Mouse (Mus musculus) bone marrow, adult 2 months (tissue): Measurements from ENCODE around the gene Nfe2l2. TPM values are rescaled to one million over a fixed set of nuclear protein-coding genes. Genes with fewer than 3 reads are reported as not detected.

Source experiments
- H3K27ac ChIP-seq: fragments of 200-500 bp; 2 replicates; pipeline ENCODE4 v1.5.1; 2012; ENCODE audit warnings: low read depth, mild to moderate bottlenecking, control low read depth, inconsistent platforms, low read length; ENCODE audit not compliant: control insufficient read depth, poor library complexity, insufficient read depth
- H3K4me1 ChIP-seq: fragments of 200-500 bp; 2 replicates; pipeline ENCODE4 v1.6.1; 2011; ENCODE audit warnings: low read length; ENCODE audit not compliant: control insufficient read depth, insufficient read depth
- H3K4me3 ChIP-seq: fragments of 200-500 bp; replicated peaks from 2 replicates; pipeline ENCODE3; 2011; ENCODE audit warnings: mild to moderate bottlenecking, low read depth, low read length, control low read depth; ENCODE audit not compliant: control insufficient read depth
- CTCF ChIP-seq: fragments of 200-500 bp; IDR thresholded peaks from 2 replicates; pipeline ENCODE4 v1.5.1; 2011; ENCODE audit warnings: low read length, control low read depth; ENCODE audit not compliant: control insufficient read depth, insufficient read depth
- POLR2A ChIP-seq: fragments of 200-500 bp; IDR thresholded peaks from 2 replicates; pipeline ENCODE4 v1.6.1; 2011; ENCODE audit warnings: low read depth, mild to moderate bottlenecking, control low read depth, low read length, borderline replicate concordance; ENCODE audit not compliant: control insufficient read depth
- WGBS: fragments of 180-500 bp; shearing (Covaris S2); methylation state at CpG from one replicate; pipeline ENCODE4 v1.1.7; 2018; 5-methylcytosine and 5-hydroxymethylcytosine counted together
- polyA plus RNA-seq: library from polyadenylated mRNA; stranded (reverse); fragments of >200 nt; gene quantifications from 2 replicates; pipeline ENCODE4 v1.2.4, GENCODE M21; 2011; ENCODE audit warnings: low replicate concordance; ENCODE audit not compliant: missing spikeins, insufficient read depth, insufficient read length

Nfe2l2 gene
- polyA plus RNA-seq, 1 experiment: 54.5 TPM

GRCm38 (mm10) chr2:75628487-75628886 lies 76.0 kb downstream of the Nfe2l2 start:
- TF ChIP-seq CTCF (no peak), POLR2A (no peak)
- no peak overlapping the region for H3K27ac ChIP-seq
- no peak overlapping the region for H3K4me3 ChIP-seq
- no peaks in the 10 kb centered on the region; the same call in 1 of the 2 replicates for H3K4me1 ChIP-seq
- 87% methylated on average over 8 of the region's 8 CpGs for WGBS

GRCm38 (mm10) chr2:75626597-75627440 lies 77.6 kb downstream of the Nfe2l2 start:
- 84% methylated on average over 6 of the region's 6 CpGs for WGBS
- Histone ChIP-seq H3K4me1 (no peaks in the 10 kb centered on the region; the same call in 1 of the 2 replicates), H3K4me3 (no peak overlapping the region), H3K27ac (no peak overlapping the region)
- no peak for TF ChIP-seq POLR2A
- no peak for TF ChIP-seq CTCF

Other genes starting within 250 kb of the Nfe2l2 start
- gene Hnrnpa3, start 45.4 kb downstream of the Nfe2l2 start, polyA plus RNA-seq: 389 and 408 TPM in 2 replicates
- gene Agps, start 127.5 kb upstream of the Nfe2l2 start, polyA plus RNA-seq: 12.9 and 14.3 TPM in 2 replicates
- 1.1 and 1.4 TPM in 2 replicates for gene Ttc30b, start 233.9 kb upstream of the Nfe2l2 start, polyA plus RNA-seq